Mouse (Mus musculus): Measurements from ENCODE around the gene Ptprd. TPM values are rescaled to one million over a fixed set of nuclear protein-coding genes. Genes with fewer than 3 reads are reported as not detected.

Gene Ptprd
- polyA plus RNA-seq (2012; rRNA removed), result 4.9 and 5.4 TPM in 2 replicates

GRCm38 (mm10) chr4:78211529-78212494 is at the start of gene Ptprd:
TSS of gene Ptprd (minus strand) at chr4:78211961.

Data from liver, embryonic 18 days (tissue).